ENCODE assay signal across 21 mouse cellular contexts in genomic region chr10:25365708-25366107, GRCm38 (mm10). TPM values are rescaled to one million over a fixed set of nuclear protein-coding genes. Genes with fewer than 3 reads are reported as not detected.
DNase-seq lines count a peak whose midpoint lies in the region; ATAC-seq and TF ChIP-seq lines count a peak whose summit lies in the region.
"Had no signal": no experiment of that assay in that cellular context is flagged by ENCODE, and none has a peak within 500 bp of the region (broad histone marks: within the 10 kb centered on the region; RNA-seq: fewer than 3 reads in every experiment).

No protein-coding gene starts in this region.

- H3K79me2 ChIP-seq in MEL (ENCODE audit: control insufficient read depth, insufficient read depth, low read length, poor library complexity): no peaks in the 10 kb centered on the region

- H3K4me1 ChIP-seq in heart, embryonic 15.5 days (replicated peaks): peaks cover 58% of the 10 kb centered on the region
- H3K4me1 ChIP-seq in limb, embryonic 12.5 days (replicated peaks): peaks cover 73% of the 10 kb centered on the region
- peaks cover 74% of the 10 kb centered on the region for H3K4me1 ChIP-seq in limb, embryonic 10.5 days
- peaks cover 0 to 11% of the 10 kb centered on the region in 2 experiments; a peak in 3 of 4 replicates for H3K4me1 ChIP-seq in MEL (ENCODE audit: control insufficient read depth in 1 of 2, insufficient read depth in 2 of 2, low read length in 2 of 2)

- H3K36me3 ChIP-seq in heart, embryonic 15.5 days: no peaks in the 10 kb centered on the region
- H3K36me3 ChIP-seq in limb, embryonic 12.5 days: no peaks in the 10 kb centered on the region
- no peaks in the 10 kb centered on the region for H3K36me3 ChIP-seq in limb, embryonic 10.5 days
- H3K36me3 ChIP-seq in MEL (ENCODE audit: control insufficient read depth in 1 of 2, insufficient read depth in 2 of 2, low read length in 2 of 2): peaks cover 0 to 19% of the 10 kb centered on the region in 2 experiments; a peak in 2 of 4 replicates
- H3K36me3 ChIP-seq: embryonic facial prominence, embryonic 13.5 days; heart, embryonic 10.5 days; hindbrain, embryonic 13.5 days had no signal

- WGBS in heart, embryonic 15.5 days: 34% methylated on average over 7 of the region's 7 CpGs
- WGBS in limb, embryonic 12.5 days: 67% methylated on average over 7 of the region's 7 CpGs
- 89% methylated on average over 7 of the region's 7 CpGs for WGBS in limb, embryonic 10.5 days

- H3K27ac ChIP-seq in heart, embryonic 15.5 days: peak overlapping the region; percentile 14
- H3K27ac ChIP-seq in limb, embryonic 12.5 days: peak overlapping the region; percentile 66; the same call in 1 of the 2 replicates
- H3K27ac ChIP-seq in limb, embryonic 10.5 days: no peak overlapping the region
- no peak overlapping the region for H3K27ac ChIP-seq in MEL (ENCODE audit: control insufficient read depth, low read depth, low read length)
- H3K27ac ChIP-seq: embryonic facial prominence, embryonic 13.5 days; forebrain, embryonic 13.5 days; heart, embryonic 10.5 days; hindbrain, embryonic 13.5 days; hindbrain, postnatal 0 days had no signal

- intact Hi-C loops in heart, postnatal 36 days (cut with DNase I): no loop called here

- H3K4me3 ChIP-seq in heart, embryonic 15.5 days: no peak overlapping the region
- H3K4me3 ChIP-seq in limb, embryonic 12.5 days (replicated peaks): no peak overlapping the region
- H3K4me3 ChIP-seq in limb, embryonic 10.5 days: no peak overlapping the region
- no peak overlapping the region for H3K4me3 ChIP-seq in MEL (ENCODE audit: control insufficient read depth in 1 of 2, insufficient read depth in 1 of 2, low read depth in 2 of 2, low read length in 2 of 2)
- H3K4me3 ChIP-seq: embryonic facial prominence, embryonic 13.5 days; forebrain, embryonic 13.5 days; heart, embryonic 10.5 days; hindbrain, embryonic 13.5 days had no signal

- TF ChIP-seq CTCF in MEL (IDR thresholded peaks at IDR 0.05 in 2 of 3, conservative IDR thresholded peaks at IDR 0.05 in 1 of 3; ENCODE audit: control insufficient read depth in 1 of 3, insufficient read depth in 1 of 3, low read depth in 2 of 3, low read length in 3 of 3, poor library complexity in 1 of 3, severe bottlenecking in 1 of 3): no peak

- no peak overlapping the region for H3K9ac ChIP-seq in heart, embryonic 15.5 days
- H3K9ac ChIP-seq in limb, embryonic 12.5 days (replicated peaks): no peak overlapping the region
- H3K9ac ChIP-seq in MEL (ENCODE audit: control insufficient read depth, low read depth, low read length, poor library complexity, severe bottlenecking): no peak overlapping the region
- H3K9ac ChIP-seq: embryonic facial prominence, embryonic 13.5 days; forebrain, embryonic 13.5 days; forebrain, postnatal 0 days; hindbrain, embryonic 13.5 days had no signal

- DNase-seq in heart, adult 11 months: peak; percentile 44
- no peak for DNase-seq in heart, postnatal 36 days
- no peak for DNase-seq in heart, adult 18-20 months
- no peak for DNase-seq in limb, embryonic 10.5 days (ENCODE audit: low spot score)
- DNase-seq in MEL (ENCODE audit: low read depth, low spot score): peak; percentile 27
- no peak for DNase-seq in urinary bladder, postnatal 25 days (ENCODE audit: low spot score)
- DNase-seq: adrenal gland, postnatal 14 days; cerebellum, adult 11-12 months; cerebellum, adult 9-10 months; cerebellum, postnatal 25 days; forebrain, postnatal 0 days; gastrocnemius, postnatal 14 days had no signal

- TF ChIP-seq RAD21 in MEL (IDR thresholded peaks at IDR 0.05; ENCODE audit: low read depth, low read length): no peak

- TF ChIP-seq EP300 in MEL (IDR thresholded peaks at IDR 0.05; ENCODE audit: low read depth in 1 of 2, low read length in 2 of 2): peak; percentile 18 to 24; a peak in 2 of 4 replicates

- TF ChIP-seq POLR2A in MEL (IDR thresholded peaks at IDR 0.05; ENCODE audit: control insufficient read depth in 1 of 2, insufficient read depth in 1 of 2, low read depth in 1 of 2, low read length in 2 of 2, poor library complexity in 1 of 2): no peak

- no peaks in the 10 kb centered on the region for H3K27me3 ChIP-seq in heart, embryonic 15.5 days
- H3K27me3 ChIP-seq in limb, embryonic 12.5 days: no peaks in the 10 kb centered on the region
- no peaks in the 10 kb centered on the region for H3K27me3 ChIP-seq in limb, embryonic 10.5 days (ENCODE audit: low read depth, poor library complexity, severe bottlenecking)
- no peaks in the 10 kb centered on the region for H3K27me3 ChIP-seq in MEL (ENCODE audit: control insufficient read depth in 1 of 2, insufficient read depth in 2 of 2, low read length in 2 of 2)
- H3K27me3 ChIP-seq: embryonic facial prominence, embryonic 13.5 days; forebrain, embryonic 13.5 days; hindbrain, embryonic 13.5 days; Patski had no signal

- no peaks in the 10 kb centered on the region for H3K9me3 ChIP-seq in heart, embryonic 15.5 days (replicated peaks)
- no peaks in the 10 kb centered on the region for H3K9me3 ChIP-seq in limb, embryonic 12.5 days
- H3K9me3 ChIP-seq in limb, embryonic 10.5 days (replicated peaks): no peaks in the 10 kb centered on the region
- no peaks in the 10 kb centered on the region for H3K9me3 ChIP-seq in MEL (replicated peaks; ENCODE audit: insufficient read depth, low read length)
- H3K9me3 ChIP-seq: embryonic facial prominence, embryonic 13.5 days; forebrain, embryonic 13.5 days; heart, embryonic 10.5 days; hindbrain, embryonic 13.5 days had no signal

- peak overlapping the region; percentile 20 for H3K4me2 ChIP-seq in heart, embryonic 15.5 days
- peak overlapping the region; percentile 5; the same call in 1 of the 2 replicates for H3K4me2 ChIP-seq in limb, embryonic 12.5 days
- H3K4me2 ChIP-seq: embryonic facial prominence, embryonic 13.5 days; forebrain, embryonic 13.5 days; hindbrain, embryonic 13.5 days had no signal

- no peak for ATAC-seq in heart, embryonic 15.5 days (replicated peaks; ENCODE audit: insufficient number of reproducible peaks, insufficient read depth, low FRiP score, low read depth)
- ATAC-seq in limb, embryonic 12.5 days (ENCODE audit: insufficient number of reproducible peaks, insufficient read depth, low FRiP score, low TSS enrichment, low read depth): no peak
- ATAC-seq: activated CD4-positive, CD25-positive, alpha-beta regulatory T cell, adult 4 months; forebrain, embryonic 13.5 days; forebrain, postnatal 0 days; hindbrain, postnatal 0 days; Patski had no signal

TF ChIP-seq in MEL, 35 proteins besides CTCF, POLR2A, EP300 and RAD21:
- TF ChIP-seq ETS1 (IDR thresholded peaks at IDR 0.05; ENCODE audit: low read depth, low read length): 0 out of 2 replicates have a peak, but pooled peaks have one; percentile 8
- peak; percentile 35; the same call in 1 of the 2 replicates for TF ChIP-seq GATA1 (IDR thresholded peaks at IDR 0.05; ENCODE audit: low read depth, low read length)
- peak; percentile 82; the same call in 1 of the 2 replicates for TF ChIP-seq MEF2A (IDR thresholded peaks at IDR 0.05; ENCODE audit: extremely low read depth, insufficient replicate concordance, low read depth, low read length, poor library complexity, severe bottlenecking)
- TF ChIP-seq RCOR1 (IDR thresholded peaks at IDR 0.05; ENCODE audit: low read depth, low read length): peak; percentile 67
- TF ChIP-seq USF2 (IDR thresholded peaks at IDR 0.05; ENCODE audit: borderline replicate concordance in 1 of 2, insufficient read depth in 1 of 2, low read depth in 1 of 2, low read length in 2 of 2): no peak

RNA-seq across cellular contexts. Expression of gene Epb41l2, which starts 6.1 kb away (rescaled TPM):
- 10 to 100 TPM; 42.0 to 55.8 TPM for total RNA-seq in heart, postnatal 36 days (2021)
- 41.8 and 53.9 TPM in 2 replicates for polyA plus RNA-seq in heart, embryonic 15.5 days (2015; fragmentation: Nextera tagmentation; extraction: Ambion mirVana)
- total RNA-seq in heart, adult 18-20 months (2021): 10 to 100 TPM; 38.5 to 38.7 TPM
- polyA plus RNA-seq in limb, embryonic 12.5 days (2016; fragmentation: Nextera tagmentation; extraction: Ambion mirVana): 106 and 111 TPM in 2 replicates
- 54.0 and 79.4 TPM in 2 replicates for polyA plus RNA-seq in limb, embryonic 10.5 days (2016; fragmentation: Nextera tagmentation; extraction: Ambion mirVana)
- 4.7 and 8.1 TPM in 2 replicates for total RNA-seq in MEL (2012; rRNA removed)
- 10 to 100 TPM in 1 of 2 experiments, not detected in 1; 23.7 TPM for polyA plus RNA-seq in MEL (2012; ENCODE audit: insufficient read depth in 1 of 2, insufficient read length in 2 of 2, low read depth in 1 of 2, low replicate concordance in 2 of 2, missing spikeins in 1 of 2)

RNA-seq across cellular contexts. Expression of gene Akap7, which starts 58.0 kb away (rescaled TPM):
- 10 to 100 TPM; 53.2 to 68.6 TPM for total RNA-seq in heart, postnatal 36 days (2021)
- 22.2 and 29.9 TPM in 2 replicates for polyA plus RNA-seq in heart, embryonic 15.5 days (2015; fragmentation: Nextera tagmentation; extraction: Ambion mirVana)
- 10 to 100 TPM; 52.6 to 62.5 TPM for total RNA-seq in heart, adult 18-20 months (2021)
- 19.8 and 24.1 TPM in 2 replicates for polyA plus RNA-seq in limb, embryonic 12.5 days (2016; fragmentation: Nextera tagmentation; extraction: Ambion mirVana)
- polyA plus RNA-seq in limb, embryonic 10.5 days (2016; fragmentation: Nextera tagmentation; extraction: Ambion mirVana): 18.5 and 21.3 TPM in 2 replicates
- 1.9 and 2.9 TPM in 2 replicates for total RNA-seq in MEL (2012; rRNA removed)
- 1 to 10 TPM in 1 of 2 experiments, not detected in 1; 7.7 TPM for polyA plus RNA-seq in MEL (2012; ENCODE audit: insufficient read depth in 1 of 2, insufficient read length in 2 of 2, low read depth in 1 of 2, low replicate concordance in 2 of 2, missing spikeins in 1 of 2)

Comparison
In these comparisons a context has a peak if more than half of its experiments do, and no peak if none do; other contexts are left out.
1. DNase-seq: peak in heart, adult 11 months (single experiment) and MEL (single experiment); none in heart, postnatal 36 days (0 of 2), heart, adult 18-20 months (0 of 2), limb, embryonic 10.5 days (single experiment) and urinary bladder, postnatal 25 days (single experiment).
2. H3K27ac ChIP-seq: peak in heart, embryonic 15.5 days (single experiment) and limb, embryonic 12.5 days (single experiment); none in limb, embryonic 10.5 days (single experiment) and MEL (single experiment).